Mouse (Mus musculus) cerebellum, postnatal 4 days (tissue): ENCODE data around the gene Cab39l.

Source experiments
- DNase-seq, 2 experiments: peaks; one replicate each; pipeline ENCODE4 v3.0.0; 2022; ENCODE audit warnings: low spot score in 2 of 2, mixed read lengths in 1 of 2

Cab39l gene

DNA sequence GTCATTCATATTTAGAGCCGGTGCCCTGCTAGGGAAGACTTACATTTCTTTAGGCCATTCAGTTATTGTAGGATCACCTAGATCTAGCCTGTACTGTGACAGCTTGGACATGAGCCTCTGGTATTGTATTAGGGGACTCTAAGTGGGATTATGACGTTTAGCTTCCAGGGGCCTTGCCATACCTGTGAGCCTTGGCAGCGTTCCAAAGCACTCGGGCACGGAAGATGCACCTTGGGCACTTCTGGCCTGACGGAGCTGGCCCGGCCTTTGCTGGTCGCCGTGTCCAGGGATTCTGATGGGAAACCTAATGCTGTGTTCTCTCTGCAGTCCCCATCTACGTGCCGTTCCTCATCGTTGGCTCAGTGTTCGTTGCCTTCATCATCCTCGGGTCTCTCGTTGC is 188.5 kb downstream of the Cab39l start:
- no peak for DNase-seq

DNA sequence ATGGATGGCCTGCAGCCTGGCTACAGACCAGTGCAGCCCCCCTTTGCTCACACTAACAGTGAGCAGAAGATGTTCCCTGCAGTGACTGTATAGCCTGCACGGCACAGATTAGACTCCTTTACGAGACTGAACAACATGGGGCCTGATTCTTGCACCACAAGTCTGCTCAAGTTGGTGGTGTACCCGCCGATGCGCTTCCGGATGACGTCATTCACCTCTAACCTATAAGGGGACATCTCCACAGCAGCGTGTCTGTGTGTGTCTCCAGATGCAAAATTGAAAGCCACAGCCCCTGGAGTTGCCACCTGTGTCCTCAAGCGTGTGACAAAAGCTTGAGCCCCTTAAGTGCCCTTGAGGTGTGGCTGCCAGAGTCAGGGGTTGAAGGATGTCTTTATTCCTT is 189.3 kb downstream of the Cab39l start:
- no peak for DNase-seq

DNA sequence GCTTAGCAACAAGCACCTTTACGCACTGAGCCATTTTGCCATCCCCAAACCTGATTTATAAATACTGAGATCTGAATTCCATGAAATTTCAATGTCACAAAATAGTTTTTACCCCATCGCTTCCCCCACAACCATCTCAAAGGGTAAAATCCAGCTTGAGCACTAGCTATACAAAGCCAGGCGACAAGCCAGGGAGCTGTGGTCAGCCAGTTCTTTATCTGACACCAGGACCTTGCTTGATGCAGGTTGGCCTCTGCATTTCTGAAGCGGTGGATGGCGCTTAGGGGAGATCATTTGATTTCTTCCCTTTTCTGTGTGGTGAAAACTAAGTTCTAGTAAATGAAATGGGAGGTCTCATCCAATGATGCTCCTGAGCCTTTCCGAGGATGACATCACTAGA is 191.3 kb downstream of the Cab39l start:
- DNase-seq = no peak

DNA sequence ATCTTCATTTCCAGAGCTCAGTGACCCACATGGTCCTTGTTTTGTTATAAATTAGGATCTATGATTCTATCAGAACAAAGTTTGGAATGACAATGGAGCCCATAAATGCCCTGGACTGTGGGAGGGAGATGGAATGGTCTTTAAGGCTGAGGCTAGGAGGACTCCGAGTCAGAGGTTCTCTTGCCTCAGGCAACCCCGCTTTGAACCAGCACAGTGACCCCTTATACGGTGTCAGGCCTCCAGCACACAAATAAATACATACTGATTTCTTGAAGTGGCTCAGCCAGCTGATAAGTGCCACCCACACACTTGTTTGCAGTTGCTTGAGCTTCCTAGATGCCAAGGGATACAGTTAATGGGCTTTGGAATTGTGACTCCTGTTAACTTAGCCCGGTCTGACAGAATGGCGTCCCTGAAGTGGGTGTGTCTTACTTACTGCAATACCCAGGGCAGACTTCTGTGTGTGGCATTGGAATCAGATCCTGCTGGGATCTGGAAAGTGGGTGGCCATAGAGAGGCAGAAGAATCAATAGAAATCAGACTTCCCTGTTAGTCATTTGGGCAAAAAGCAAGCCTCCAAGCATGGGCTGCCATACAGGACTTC is 192.6 kb downstream of the Cab39l start:
- no peak for DNase-seq

DNA sequence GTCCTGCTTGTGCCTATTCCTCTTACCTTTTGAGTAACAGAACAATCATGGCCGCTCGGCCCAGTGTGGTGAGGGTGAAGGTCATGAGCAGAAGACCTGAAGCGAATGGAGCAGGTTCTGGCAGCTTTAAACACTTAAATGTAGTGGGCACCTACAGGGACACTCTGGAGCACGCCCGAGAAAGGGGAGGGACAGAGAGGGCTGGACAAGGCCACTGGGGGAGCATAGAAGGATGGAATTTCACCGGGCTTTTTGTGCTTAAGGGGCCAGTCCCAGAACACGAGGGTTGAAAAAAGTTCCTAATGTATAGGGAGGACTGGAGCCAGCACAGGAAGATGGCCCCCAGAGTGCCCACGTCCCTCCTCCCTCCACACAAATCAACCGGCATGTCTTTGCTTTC is 193.2 kb downstream of the Cab39l start:
- no peak for DNase-seq
